Mouse (Mus musculus) erythroblast, embryonic 14.5 days (primary cell): ENCODE results near the gene Txnrd1. TPM values are rescaled to one million over a fixed set of nuclear protein-coding genes. Genes with fewer than 3 reads are reported as not detected.

ENCODE experiments used
- H3K27me3 ChIP-seq: 2 replicates; pipeline ENCODE4 v1.6.1; 2012; ENCODE audit warnings: inconsistent platforms; ENCODE audit not compliant: control insufficient read depth
- H3K36me3 ChIP-seq: 2 replicates; pipeline ENCODE4 v1.6.1; 2012; ENCODE audit warnings: mild to moderate bottlenecking, inconsistent platforms; ENCODE audit not compliant: control insufficient read depth
- H3K4me1 ChIP-seq: 2 replicates; pipeline ENCODE4 v1.6.1; 2012; ENCODE audit warnings: inconsistent platforms; ENCODE audit not compliant: control insufficient read depth
- H3K4me3 ChIP-seq: replicated peaks from 2 replicates; pipeline ENCODE3; 2012; ENCODE audit warnings: moderate library complexity, mild to moderate bottlenecking, inconsistent platforms
- H3K9me3 ChIP-seq: 2 replicates; pipeline ENCODE4 v1.6.1; 2012; ENCODE audit warnings: low read length, inconsistent platforms, mixed read lengths; ENCODE audit not compliant: control insufficient read depth
- GATA1 ChIP-seq: IDR thresholded peaks from 2 replicates; pipeline ENCODE4 v1.6.1; 2012; ENCODE audit warnings: low read length, inconsistent platforms, mixed read lengths
- TAL1 ChIP-seq: IDR thresholded peaks from 3 replicates; pipeline ENCODE4 v1.6.1; 2012; ENCODE audit warnings: low read length, inconsistent platforms, mixed read lengths
- polyA plus RNA-seq: library from polyadenylated mRNA; stranded (reverse); fragments of >175 nt; gene quantifications from 2 replicates; pipeline ENCODE4 v1.2.3, GENCODE M21; 2012

The Txnrd1 gene
- polyA plus RNA-seq, 1 experiment = 7.5 TPM

DNA sequence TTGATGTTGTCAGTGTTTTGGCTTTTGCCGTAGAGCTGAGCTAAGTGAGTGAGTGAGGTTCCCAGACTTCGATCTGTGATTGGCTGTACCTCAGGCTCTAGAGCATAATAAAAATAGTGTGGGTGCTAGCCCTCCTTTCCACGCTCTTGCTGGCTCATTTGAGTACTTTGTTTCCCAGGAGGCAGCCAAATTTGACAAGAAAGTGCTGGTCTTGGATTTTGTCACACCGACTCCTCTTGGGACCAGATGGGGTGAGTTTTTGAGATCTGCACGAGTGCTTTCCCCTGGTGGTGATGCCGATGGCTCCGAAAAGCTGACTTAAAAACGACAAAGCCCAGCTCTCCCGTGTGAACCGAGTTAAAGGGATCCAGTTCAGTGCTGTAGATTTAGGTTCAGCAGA is 41.7 kb downstream of the Txnrd1 start:
- TF ChIP-seq TAL1 = no peak
- Histone ChIP-seq H3K4me3 (no peak overlapping the region), H3K36me3 (peaks cover 96% of the 10 kb centered on the region), H3K27me3 (no peaks in the 10 kb centered on the region), H3K9me3 (no peaks in the 10 kb centered on the region), H3K4me1 (peaks cover 11% of the 10 kb centered on the region)

DNA sequence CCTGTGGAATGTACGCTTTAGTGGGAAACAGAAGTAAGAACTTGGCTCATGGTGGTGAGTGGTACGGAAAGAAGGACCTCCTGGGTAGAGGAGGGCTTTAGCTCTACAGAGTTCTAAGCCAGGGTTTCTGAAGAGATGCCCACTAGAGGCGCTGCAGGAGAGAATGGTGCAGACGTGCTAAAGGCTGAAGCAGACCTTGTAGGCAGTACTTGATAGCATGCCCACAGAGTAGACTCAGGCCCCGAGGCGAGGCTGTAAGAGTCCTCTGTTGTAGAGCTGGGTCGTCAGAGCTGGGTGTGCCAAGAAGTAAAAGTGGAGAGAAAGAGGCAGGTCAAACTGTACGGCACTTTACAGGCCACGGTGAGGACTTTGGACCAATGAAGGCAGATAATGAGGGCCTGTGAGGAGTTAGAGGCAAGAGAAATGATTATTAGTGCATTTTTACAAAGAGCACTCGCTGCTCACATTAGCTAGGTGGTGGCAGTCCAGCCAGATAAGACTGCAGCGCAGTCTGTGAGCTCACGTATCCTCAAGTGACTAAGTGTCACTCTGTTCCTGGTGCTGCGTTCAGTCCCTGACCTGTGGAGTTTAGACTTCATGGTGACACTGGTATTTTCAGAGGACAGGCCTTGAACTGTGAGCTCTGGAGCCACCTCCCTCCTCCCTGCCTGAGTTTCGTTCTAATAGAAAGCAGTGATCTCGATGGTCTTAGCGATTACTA is 42.5 kb downstream of the Txnrd1 start:
- Histone ChIP-seq H3K9me3 (no peaks in the 10 kb centered on the region), H3K4me3 (no peak overlapping the region), H3K27me3 (no peaks in the 10 kb centered on the region), H3K4me1 (peaks cover 11% of the 10 kb centered on the region), H3K36me3 (peaks cover 97% of the 10 kb centered on the region)
- TF ChIP-seq TAL1 (no peak), GATA1 (no peak)

- Histone ChIP-seq H3K27me3 (no peaks in the 10 kb centered on the region), H3K4me1 (no peaks in the 10 kb centered on the region), H3K9me3 (no peaks in the 10 kb centered on the region), H3K36me3 (peaks cover 97% of the 10 kb centered on the region), H3K4me3 (no peak overlapping the region)
- TF ChIP-seq TAL1 = no peak
- no peak for TF ChIP-seq GATA1
Observed at GRCm38 (mm10) chr10:82887354-82887753, 53.6 kb downstream of the Txnrd1 start.

DNA sequence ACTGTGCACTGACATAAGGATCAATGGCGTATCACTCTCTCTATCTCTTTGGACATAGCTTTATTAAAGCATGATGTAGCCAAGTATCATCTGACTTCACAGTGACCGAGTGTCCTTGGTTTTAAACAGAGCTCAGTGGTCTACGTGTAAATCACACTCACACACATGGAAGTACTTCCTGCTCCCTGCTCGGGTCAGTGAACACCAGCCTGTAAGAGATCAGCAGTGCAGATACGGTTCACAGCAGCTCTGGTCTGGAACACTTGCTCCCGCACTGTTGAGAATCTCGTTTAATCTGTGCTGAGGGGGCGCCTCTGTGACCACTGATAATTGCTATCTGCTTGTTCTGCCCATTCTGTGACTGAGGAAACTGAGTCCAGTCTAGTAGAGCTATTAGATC is 54.8 kb downstream of the Txnrd1 start:
- H3K4me1 ChIP-seq = no peaks in the 10 kb centered on the region; the same call in 1 of the 2 replicates
- H3K27me3 ChIP-seq = no peaks in the 10 kb centered on the region
- H3K9me3 ChIP-seq = no peaks in the 10 kb centered on the region
- H3K4me3 ChIP-seq = no peak overlapping the region
- TF ChIP-seq TAL1 (no peak), GATA1 (peak; percentile 35; the same call in 1 of the 2 replicates)
- H3K36me3 ChIP-seq = peaks cover 97% of the 10 kb centered on the region

DNA sequence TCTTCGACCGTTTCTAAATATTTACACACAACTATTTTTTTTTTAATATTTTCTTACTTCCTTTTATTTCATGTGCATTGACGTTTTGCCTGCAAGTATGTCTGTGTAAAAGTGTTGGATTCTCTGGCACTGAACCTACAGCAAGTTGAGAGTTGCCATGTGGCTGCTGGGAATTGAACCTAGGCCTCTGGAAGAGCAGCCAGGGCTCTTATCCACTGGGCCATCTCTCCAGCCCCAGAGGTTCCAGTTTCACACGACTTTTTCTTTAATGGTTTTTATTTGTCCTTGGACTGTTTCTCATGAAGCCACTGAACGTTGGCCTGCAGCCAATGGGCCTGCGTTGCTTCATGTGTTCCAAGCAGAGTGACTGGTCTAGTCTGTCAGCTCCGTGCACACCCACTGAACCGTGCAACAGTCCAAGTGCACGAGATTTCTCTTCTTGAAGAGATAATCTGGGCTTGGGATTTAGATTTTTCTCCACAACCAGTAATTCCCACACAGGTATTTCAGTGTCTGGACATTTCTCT is 55.8 kb downstream of the Txnrd1 start:
- H3K9me3 ChIP-seq = no peaks in the 10 kb centered on the region
- H3K4me1 ChIP-seq = no peaks in the 10 kb centered on the region; the same call in 1 of the 2 replicates
- H3K4me3 ChIP-seq = no peak overlapping the region
- no peaks in the 10 kb centered on the region for H3K27me3 ChIP-seq
- TF ChIP-seq TAL1 (no peak), GATA1 (no peak)
- peaks cover 97% of the 10 kb centered on the region for H3K36me3 ChIP-seq

GRCm38 (mm10) chr10:82890936-82891335 is 57.2 kb downstream of the Txnrd1 start:
- Histone ChIP-seq H3K27me3 (no peaks in the 10 kb centered on the region), H3K9me3 (no peaks in the 10 kb centered on the region), H3K4me1 (no peaks in the 10 kb centered on the region; the same call in 1 of the 2 replicates), H3K36me3 (peaks cover 97% of the 10 kb centered on the region), H3K4me3 (no peak overlapping the region)
- TF ChIP-seq GATA1 = no peak
- no peak for TF ChIP-seq TAL1

DNA sequence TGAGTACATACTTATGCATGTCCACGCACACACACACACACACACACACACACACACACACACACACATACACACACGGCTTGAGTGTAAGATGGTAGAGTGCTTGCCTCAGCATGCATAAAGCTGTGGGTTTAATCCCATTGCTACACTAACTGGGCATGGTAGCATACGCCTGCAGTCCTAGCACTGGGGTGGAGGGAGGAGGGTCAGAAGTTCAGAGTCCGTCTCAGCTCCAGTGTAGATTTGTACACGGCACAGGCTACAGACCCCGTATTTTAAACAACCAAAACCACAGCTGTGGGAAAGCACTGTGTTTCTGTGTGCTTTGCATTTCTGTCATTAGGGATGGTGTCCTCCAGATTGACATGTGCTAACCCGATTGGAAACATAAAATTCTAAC is 57.7 kb downstream of the Txnrd1 start:
- Histone ChIP-seq H3K9me3 (no peaks in the 10 kb centered on the region), H3K36me3 (peaks cover 97% of the 10 kb centered on the region), H3K4me3 (no peak overlapping the region), H3K27me3 (no peaks in the 10 kb centered on the region), H3K4me1 (no peaks in the 10 kb centered on the region; the same call in 1 of the 2 replicates)
- no peak for TF ChIP-seq GATA1
- no peak for TF ChIP-seq TAL1

DNA sequence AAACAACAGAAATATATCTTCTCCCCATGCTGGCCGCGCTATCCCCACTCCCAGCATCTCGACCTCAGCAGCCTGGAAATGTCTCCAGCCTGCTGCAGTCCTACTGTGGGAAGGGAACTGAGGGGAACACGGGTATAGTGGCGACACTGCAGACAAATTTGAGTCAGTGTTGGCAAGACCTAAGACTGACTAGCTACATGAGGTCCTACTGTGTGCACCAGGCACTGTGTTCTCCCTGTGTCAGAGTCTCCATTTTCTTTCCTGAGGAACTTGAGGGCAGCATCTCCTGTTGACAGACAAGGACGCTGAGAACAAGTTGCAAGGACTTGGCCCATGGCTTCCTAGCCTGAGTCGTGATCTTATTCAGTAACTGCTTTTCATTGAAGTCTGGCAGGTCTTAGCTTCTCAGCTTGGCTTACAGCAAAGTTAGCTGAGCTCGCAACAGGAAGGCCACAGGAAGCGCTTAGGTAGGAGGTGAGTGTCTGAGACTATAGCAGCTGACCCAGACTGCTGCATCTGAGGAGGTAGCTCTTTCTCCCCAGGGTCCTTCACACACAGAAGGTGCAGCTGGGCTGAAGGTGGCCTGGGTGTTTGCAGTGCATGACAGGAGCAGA is 58.8 kb downstream of the Txnrd1 start:
- H3K4me3 ChIP-seq = no peak overlapping the region
- no peaks in the 10 kb centered on the region; the same call in 1 of the 2 replicates for H3K4me1 ChIP-seq
- TF ChIP-seq GATA1 = no peak
- TF ChIP-seq TAL1 = no peak
- H3K9me3 ChIP-seq = no peaks in the 10 kb centered on the region
- peaks cover 96% of the 10 kb centered on the region for H3K36me3 ChIP-seq
- H3K27me3 ChIP-seq = no peaks in the 10 kb centered on the region

DNA sequence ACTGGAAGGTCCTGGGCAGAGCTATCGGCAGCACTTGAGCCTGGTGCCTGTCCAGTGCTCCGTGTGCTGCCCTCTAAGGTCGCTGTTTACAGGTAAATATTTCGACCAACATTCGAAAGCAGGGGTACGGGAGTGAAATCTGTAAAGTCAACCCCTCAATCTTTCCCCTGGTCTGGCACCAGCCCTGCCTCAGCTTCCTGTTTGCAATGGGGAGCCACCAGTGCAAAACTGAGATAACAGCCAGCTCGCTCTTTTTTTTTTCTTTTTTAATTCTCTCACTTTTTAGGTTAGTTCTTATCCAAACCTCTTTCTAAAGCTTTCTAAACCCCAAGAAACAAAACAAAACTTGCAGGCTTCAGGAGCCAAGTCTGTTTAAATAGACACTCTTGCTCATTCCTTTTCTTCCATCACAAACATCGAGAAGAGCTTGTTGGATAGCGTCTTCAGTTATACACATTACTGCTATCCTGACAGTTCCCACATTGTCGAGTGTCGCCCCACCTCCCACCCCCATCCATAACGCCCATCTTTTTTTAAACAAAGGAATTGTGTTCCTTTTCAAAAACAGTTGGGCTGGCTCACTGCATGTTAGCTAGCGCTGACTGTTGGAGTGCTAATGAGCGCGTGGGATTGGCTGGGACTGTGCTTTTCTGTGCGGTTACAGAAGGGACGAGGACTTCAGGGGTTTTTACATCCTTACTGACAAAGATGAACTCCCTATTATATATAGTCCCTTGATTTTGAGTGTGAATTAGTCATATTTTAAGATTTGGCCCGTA is 60.3 kb downstream of the Txnrd1 start:
- Histone ChIP-seq H3K9me3 (no peaks in the 10 kb centered on the region), H3K36me3 (peaks cover 93% of the 10 kb centered on the region), H3K4me3 (no peak overlapping the region), H3K27me3 (no peaks in the 10 kb centered on the region), H3K4me1 (no peaks in the 10 kb centered on the region; the same call in 1 of the 2 replicates)
- TF ChIP-seq TAL1 (no peak), GATA1 (no peak)
